Mouse (Mus musculus) cerebellum, adult 11 months (tissue): Measurements from ENCODE around the gene Kcp.

Experiments used
- DNase-seq: peaks from one replicate; pipeline ENCODE4 v3.0.0; 2022

The Kcp gene

DNA sequence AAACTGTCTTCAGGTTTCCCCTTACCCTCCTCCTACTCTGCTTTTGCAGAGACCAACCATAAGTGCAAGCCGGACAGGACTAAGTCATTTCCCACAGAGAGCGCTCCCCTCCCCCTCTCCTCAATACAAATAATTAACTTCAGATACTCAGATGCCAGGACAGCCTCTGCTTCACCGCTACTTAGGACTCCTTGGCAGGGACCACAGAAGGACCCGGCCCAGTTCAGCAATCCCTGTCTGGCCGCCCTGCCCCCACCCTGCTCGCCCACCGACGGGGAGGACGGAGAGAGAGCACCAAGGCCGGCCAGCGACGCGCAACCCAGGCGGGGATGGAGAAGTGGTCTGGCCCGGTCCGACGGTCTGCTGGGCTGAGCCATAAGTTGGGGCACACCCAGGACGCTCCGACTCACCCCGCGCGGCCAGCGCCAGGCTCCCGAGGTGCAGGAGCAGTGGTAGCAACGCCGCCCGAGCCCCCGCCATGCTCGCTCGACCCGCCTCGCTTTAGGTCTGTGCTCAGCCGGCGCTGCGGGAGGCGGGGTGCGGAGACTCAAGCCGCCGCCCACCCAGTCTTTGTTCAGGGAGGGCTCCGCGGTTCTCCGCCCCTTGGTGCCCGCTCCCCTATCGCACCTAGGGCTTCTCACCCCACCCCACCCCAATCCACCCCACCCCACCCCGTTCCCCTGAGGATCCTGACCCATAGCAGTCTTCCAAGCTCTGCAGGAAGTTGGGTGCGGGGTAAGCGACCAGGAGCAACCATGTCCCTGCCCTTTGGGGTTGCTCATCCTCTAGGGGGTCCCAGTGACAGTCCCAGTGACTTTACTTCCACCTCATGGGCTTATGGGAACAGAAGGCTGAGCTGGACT, at the start of gene Kcp:
TSS of gene Kcp (minus strand) at position 506 of the 863 bp plus-strand sequence.
- no peak for DNase-seq

DNA sequence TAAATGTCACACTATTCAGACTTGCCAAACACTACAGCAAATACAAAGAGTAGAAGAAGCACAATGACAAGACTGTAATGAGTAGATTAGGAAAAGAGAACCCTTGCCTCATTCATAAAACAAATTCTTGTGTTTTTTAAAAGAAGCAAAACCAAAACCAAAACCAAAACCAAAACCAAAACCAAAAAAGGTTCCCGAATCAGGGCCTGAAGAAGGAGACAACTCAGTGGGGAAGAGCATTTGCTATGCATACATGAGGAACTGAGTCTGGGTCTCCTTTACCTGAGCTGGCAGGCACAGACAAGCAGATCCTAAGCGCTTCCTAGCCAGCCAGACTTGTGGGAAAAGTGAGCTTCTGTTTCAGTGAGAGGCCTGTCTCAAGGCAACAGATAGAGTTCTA, 49.4 kb upstream of the Kcp start:
- no peak for DNase-seq

DNA sequence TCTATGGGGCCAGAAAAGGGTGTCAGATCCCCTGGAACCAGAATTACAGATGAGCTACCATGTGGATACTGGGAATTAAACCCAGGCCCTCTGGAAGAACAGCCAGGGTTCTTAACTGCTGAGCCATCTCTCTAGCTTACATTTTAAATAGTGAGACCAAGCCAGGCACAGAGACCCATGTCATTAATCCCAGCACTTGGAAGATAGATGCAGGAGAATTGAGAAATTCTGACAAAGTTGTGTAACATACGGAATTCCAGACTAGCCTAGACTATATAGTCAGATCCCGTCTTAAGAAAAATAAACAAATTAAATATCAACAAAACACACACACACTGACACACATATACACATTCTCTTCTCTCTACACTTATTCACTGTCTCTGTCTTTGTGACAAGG, 44.8 kb upstream of the Kcp start:
- no peak for DNase-seq

DNA sequence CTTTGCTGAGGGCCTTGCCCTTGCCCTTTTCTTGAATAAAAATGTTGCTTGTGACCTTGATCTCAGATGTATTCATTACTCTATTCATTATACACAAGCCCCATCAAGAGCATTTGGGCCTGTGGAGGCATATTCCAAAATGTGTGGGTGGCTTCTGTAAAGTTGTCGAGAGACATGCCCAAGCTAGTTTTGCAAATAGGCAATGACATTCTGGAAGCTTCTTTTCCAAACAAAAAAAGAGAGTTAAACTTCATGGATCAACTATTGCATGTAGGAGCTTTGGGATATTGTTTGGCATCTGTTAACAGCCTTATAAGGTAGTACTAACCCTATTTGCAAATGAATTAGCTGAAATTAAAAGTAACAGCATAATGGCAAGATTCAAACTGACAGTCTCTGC, 40.3 kb upstream of the Kcp start:
- DNase-seq, result no peak

DNA sequence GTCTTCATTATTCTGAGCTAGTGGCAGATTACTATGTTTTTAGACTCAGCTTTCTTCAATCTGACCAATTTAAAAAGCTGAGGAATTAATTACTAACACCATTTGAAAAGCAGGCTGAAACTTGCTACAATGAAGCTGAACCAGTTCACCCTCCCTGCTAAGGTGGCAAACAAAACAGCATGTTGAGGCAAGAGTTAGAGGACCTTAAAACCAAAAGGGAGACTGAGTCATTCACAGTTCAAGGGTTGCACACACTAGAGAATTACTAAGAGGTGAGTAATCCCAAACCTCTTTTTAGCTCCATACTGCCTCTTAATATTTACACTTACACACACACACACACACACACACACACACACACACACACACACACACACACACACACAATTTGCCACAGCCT, 39.8 kb upstream of the Kcp start:
- DNase-seq, result no peak

DNA sequence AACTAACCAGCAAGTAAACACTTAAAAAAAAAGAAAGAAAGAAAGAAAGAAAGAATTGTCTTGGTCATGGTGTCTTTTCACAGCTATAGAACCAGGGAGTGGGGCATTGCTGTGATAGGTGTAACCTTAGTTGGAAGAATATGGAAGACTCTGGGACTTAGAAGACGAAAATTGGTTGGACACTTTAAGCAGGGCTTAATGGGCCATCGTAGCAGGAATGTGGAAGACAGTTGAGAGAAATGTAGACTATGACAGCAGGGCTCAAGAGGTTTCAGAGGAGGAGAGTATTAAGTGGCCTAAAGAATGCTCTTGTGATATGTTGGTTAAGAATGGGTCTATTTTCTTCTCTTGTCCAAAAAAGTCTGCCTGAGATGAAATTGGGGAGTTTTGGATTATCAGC, 37.9 kb upstream of the Kcp start:
- no peak for DNase-seq

DNA sequence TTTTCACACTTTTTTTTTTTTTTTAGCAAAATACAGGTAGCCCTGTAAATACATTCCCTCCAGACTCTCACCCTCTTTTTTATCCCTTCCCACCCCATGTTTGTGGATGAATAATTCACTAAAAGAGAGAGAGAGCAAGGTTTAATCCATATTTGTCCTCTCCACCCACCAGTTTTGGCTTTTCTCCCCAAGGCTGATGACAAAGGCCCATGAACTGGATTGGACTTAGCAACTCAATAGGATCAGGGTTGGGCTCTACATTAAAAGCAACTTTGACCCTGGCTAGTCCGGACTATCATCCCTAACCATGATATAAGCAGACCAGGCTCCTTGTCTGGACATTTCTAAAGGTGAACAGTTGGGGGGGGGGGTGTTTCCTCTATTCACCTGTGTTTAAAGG, 33.2 kb upstream of the Kcp start:
- DNase-seq, result no peak

DNA sequence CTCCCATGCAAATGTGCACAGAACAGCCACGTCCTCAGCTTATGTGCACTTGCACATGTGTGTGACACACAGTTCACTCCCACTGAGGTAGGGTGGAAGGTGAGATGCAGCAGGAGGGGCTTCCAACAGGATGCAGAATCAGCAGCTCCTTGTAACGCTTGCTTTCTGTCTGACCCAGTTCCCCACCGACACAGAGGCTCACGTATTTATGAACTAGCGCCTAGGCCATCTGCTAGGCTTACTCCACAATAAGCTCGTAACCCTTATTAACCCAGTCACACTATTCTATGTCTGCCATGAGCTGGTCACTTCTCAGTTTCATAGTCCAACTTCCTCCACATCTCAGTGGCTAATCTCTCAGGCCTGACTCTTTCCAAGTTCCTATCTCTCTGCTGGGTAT, 32.5 kb upstream of the Kcp start:
- no peak for DNase-seq

DNA sequence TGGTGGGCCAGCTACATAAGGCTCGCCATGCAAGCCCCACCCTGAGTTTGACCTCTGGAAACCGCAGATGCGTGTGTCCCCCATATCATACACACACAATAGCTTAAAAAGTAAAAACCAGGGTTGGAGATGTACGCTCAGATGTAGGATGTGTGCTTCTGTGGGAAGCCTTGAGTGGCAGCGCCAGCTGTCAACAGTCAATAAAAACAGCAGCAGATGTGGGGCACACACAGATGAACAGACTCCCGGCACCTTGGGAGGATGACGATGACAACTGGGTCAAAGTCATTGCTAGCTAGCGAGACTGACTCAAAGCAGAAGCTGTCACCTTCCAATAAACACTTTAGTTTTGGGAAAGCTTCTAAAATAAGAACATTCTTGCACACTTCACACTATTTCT, 31.8 kb upstream of the Kcp start:
- no peak for DNase-seq

DNA sequence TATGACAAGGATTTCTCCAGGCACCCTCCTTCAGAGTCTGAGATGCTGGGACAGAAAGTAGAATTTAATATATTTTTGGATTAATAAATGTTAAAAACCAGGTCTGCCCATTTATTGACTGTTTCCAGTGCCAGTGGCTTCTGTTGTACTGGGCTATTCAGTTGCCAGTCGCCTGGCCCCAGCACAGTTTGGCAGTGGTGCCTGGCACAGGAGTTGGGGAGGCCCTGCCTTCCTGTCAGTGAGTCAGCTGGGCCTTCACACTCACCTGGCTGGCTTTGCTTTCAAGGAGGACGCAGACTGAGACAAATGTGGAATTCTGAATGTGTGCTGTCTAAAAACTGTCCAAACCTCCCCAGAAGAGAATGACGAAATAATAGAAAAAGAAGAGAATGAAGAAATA, 29.5 kb upstream of the Kcp start:
- no peak for DNase-seq

DNA sequence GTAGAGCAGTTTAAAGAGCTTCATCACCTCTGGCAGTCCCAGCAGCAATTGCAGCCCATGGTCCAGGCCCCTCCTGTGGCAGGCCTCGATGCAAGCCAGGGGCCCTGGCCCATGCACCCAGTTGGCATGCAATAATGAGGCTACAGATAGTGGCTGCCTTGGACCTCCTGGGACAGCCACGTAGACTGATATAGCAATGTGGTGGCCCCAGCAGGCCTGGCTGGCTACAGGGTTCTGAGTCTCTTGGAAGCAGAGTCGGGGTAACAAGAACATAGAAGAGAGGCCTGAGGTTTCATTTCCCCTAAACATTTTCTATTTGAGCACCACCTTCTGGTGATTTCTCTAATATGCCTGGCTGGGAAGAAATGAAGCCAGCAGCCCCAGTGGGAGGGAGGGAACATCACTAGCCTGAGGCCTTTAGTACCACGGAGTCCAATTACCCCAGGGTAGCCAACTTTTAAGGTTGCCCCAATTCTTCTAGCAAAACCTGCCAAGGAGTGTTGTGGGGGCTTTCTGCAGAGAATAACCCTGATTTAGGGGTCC, 29.0 kb upstream of the Kcp start:
- no peak for DNase-seq

DNA sequence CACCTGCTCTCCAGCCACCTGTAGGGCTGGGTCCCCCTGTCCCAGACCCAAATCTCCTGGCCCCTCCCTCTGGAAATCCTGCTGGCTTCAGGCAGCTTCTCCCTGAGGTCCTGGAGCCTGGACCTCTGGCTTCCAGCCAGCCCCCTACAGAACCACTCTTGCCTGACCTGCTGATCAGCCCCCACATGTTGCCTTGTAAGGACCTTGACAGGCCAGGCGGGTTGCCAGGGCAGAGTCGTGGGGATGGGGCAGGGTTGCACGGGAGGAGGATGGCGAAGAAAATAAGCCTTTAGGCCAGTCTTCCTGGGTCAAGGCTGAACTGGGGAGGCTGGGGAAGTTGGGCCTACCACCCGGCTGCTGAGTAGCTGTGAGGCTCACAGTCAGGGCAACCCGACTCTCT, 27.6 kb upstream of the Kcp start:
- DNase-seq, result no peak

DNA sequence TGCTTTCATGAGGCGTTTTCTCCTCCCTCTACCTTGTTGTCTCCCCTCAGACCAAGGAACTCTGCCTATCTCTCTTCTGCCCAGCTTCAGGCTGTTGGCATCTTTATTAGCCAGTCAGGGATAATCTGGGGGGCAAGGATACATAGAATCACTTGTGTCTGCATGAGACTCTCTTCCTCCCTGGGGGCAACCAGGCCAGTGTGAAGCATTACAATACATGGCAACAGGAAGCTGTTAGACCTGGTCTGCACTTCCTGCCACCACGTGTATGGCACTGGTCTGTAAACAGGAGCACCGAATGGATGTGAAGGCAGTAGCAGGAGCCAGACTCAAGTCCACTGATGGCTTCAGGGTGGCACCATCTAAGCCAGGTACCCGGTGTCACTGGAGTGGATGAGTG, 22.3 kb upstream of the Kcp start:
- no peak for DNase-seq

DNA sequence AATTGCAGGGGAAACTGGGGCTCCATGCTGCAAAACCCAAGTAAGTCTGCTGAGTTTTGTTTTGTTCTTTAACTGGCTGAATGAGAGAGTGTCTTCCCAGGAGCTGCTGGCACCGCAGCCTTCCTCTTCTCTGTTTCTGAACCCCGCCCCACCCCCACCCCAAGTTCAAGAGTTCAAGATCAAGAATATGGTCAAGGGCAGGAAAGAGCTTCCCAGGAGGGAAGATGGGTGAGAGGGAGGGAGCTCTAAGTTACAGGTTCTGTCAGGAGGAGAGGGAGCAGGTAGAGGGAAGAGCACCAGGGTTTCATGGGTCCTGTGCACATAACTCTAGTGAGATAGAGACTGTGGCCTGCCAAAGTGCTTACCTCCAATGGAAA, 21.7 kb upstream of the Kcp start:
- no peak for DNase-seq

DNA sequence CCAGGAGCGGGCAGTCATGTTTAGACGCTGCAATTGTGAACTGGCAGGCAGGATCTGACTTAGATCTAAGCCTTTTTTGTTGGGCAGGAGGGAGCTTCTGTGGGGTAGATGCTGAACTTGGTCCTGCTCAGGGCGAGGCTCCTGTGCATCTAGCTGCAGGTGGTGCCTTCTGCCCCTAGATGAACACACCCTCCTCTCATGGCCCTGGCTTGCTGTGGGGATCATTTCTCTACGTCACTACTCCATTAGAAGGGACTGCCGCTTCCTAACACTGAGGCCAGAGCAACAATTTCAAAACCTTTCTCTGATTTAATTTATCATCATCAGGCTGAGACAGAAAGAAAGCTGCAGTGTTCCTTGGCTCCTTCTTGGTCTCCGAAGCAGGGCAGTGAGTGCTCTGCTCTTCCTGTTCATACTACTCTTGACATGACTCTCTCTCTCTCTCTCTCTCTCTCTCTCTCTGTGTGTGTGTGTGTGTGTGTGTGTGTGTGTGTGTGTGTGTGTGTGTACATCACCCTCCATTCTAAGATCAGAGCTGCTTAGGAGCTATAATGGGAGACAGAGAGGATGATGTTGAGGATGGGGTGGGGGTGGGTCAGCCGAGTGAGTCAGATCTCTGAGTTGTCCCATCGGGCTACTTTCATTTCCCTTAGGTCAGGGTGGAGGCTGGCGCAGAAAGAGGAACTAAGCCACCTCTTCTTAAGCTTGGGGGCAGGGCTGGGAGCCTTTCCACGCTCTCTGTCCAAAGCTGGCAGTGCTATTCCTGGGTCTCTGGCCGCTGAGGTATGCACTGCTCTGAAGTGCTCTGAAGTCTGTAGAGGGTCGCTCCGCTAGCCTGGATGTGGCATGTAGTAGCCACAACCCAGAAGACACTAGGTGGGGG, 21.1 kb upstream of the Kcp start:
- DNase-seq, result no peak

DNA sequence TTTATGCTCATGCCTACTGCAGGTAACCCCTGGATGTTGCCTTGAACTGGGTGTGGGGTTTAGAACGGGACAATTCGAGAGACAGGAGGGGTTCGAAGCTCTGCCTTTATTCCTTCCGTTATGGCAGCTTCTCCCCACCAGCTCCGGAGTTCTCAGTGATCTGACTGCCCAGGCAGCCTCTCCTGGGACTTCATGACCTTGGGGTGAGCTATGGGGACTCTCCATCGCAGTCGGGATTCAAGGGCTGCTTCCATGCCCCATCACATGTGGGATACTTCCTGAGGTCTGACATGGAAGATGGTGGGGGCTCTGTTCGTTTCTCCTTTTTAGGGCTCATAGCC, 20.4 kb upstream of the Kcp start:
- no peak for DNase-seq

DNA sequence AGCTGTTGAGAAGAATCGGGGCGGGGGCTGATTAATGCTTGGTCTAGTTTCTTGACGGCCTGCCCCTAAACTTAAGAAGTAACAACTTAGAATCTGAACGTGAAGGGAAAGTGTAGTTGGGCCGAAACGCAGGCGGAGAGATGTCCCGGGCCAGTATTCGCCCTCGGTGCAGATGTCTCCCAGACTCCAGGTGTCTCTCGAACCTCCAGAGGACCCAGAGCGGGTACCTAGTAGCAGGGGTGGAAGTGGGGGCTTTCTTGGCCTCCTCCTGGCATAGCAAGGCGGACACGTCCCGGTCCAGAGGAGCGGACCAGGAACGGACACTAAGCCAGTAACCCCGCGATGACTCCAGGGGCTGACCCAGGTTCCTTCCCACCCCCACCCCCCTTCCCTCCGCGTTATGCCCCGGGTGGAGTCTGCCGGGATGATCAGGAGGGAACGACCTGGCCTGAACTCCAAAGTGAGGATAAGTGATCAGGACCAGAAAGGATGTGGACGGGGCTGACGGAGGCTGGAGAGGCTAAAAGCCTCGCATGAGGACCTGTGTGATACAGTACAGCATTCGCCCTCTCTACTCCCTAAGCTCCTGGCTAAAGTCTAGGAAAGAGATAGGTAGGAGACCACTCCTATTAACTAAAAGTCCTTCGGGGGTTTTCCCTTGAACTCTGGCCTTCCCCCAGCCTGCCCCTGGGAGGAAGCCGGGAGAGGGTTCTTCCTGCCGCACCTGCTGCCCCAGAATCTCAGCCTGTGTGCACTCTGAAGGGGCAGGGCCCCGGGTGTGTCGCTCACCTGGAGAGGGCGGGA, 19.8 kb upstream of the Kcp start:
- no peak for DNase-seq

DNA sequence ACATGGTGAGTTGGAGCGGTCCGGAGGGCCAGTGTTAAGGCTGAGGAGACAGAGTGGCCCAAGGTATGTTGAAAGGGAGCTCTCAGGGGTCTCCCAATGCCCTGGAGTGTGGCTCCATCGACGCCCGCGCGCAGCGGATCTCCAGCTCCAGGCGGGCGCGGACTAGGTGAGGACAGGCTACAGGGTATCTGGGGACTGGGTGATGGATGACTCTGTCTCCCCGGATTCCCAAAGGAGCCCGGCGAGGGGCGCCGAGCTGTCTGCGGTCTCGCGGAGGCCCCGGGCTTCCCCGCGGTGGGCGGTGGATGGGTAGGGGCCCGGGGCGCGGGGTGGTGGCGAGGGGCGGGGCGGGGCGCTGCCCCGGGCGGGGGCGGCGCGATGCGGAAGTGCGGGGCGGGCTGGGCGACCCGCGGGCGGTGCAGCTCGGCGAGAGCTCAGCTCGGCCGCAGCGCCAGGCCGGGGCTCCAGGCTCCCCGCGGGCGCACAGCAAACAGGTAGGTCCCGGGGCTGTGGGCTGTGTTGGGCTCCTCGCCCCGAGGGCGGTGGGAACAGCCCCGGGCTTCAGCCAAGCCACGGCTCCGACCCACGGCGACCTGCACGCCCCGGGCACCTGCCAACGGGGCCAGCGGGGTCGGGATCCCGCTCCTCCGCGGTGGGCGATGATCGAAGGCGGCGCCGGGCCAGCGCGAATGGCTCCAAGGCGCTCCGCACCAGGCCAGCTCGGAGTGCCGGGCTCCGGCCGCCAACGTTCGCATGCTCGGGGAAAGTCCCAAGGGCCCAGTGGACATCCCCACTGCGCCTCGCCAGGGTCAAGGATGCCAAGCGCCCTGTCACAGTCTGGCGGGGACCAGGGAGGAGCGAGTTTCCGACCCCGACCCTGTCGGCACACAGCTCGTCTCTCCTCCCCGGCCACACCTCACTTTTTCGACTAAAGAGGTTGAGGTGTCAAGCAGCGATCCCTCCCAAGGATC, 18.8 kb upstream of the Kcp start, which contains the start of gene Irf5:
TSS of gene Irf5 (plus strand) at position 345 of the 971 bp plus-strand sequence.
- no peak for DNase-seq

DNA sequence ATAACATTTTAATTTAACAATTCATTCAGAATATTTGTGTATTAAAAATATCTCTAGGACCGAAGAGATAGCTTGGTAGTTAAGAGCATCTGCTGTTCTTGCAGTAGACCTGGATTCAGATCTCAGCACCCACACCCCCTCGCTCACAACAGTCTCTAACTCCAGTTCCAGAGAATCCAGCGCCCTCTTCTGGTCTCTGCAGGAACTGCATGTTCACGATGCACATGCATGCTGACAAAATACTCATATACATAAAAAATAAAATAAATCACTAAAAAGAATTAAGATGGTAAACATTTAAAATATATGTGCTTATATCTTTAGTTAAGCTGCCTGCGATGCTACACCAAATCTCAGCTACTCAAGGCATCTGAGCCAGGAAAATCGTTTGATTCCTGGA, 17.5 kb upstream of the Kcp start:
- DNase-seq, result no peak

DNA sequence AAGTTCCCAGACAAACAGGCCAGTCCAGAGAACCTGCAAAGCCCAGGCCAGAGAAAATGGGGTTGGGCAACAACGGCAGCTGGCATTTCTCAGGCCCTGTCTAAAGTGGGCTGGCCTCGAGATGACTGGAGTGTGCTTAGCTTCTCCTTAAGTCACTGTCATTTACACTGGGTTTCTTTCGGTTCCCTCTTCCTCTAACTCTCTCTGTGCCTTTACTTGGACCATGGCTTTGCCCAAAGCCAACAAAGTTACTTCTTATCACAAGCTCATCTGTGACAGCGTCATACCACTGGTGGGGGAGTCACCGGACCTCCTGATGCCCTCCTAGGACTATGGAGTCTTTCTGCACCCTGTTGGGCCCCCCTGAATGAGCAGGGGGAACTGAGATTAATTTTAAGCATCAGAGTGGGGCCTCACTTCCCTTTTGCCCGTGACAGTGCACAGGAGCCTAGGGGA, 16.3 kb upstream of the Kcp start:
- DNase-seq, result no peak

DNA sequence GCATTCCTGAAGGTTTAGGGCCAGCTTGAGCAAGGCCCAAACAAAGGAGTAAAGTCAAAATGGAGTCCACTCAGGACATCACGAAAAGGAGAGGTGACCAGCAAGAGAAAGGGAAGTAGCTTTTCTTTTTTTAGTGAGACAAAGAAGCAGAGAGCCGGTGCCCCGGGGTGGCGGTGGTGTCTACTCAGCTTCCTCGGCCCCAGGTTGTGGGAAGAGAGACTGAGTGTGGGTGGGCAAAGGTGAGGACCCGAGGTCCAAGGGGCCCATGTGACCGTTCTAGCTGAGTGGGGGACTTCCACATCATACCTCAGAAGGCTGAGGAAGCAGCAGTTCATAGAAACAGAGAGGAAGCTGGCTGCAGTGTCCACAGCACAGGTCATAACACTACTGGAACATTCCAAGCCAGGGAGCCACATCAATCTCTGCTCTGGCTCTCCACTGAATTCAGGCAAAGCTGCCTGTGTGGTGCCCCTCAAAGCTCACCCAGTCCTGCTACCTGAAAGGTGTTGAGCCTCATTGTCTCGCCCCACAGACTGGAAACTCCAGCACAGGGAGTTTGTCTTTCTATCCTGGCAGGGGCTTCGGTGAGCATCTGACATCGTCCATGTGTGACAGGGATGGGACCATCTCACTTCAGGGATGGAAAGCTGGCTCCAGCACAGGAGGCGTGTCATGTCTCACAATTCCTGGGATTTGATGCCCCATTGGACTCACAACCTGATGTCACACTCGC, 15.7 kb upstream of the Kcp start:
- DNase-seq, result no peak
